Mouse (Mus musculus) MEL (cell line): ENCODE data around the gene Cct6b.

ENCODE experiments used
- CTCF ChIP-seq, 3 experiments: IDR thresholded peaks in 2 of 3; conservative IDR thresholded peaks in 1 of 3; 2 replicates each; pipeline ENCODE4 v1.5.1; 2011 to 2012; ENCODE audit warnings: low read length in 3 of 3, low read depth in 2 of 3, mild to moderate bottlenecking in 2 of 3, improper control_type of control experiment in 1 of 3, inconsistent platforms in 1 of 3, mixed read lengths in 1 of 3, moderate library complexity in 1 of 3; ENCODE audit not compliant: control insufficient read depth in 1 of 3, insufficient read depth in 1 of 3, poor library complexity in 1 of 3, severe bottlenecking in 1 of 3
- ETS1 ChIP-seq: IDR thresholded peaks from 2 replicates; pipeline ENCODE4 v1.6.1; 2012; ENCODE audit warnings: low read depth, mild to moderate bottlenecking, inconsistent platforms, low read length, improper control_type of control experiment, moderate library complexity
- GABPA ChIP-seq: IDR thresholded peaks from 2 replicates; pipeline ENCODE4 v1.6.1; 2012; ENCODE audit warnings: low read depth, mild to moderate bottlenecking, inconsistent platforms, low read length, improper control_type of control experiment, moderate library complexity
- GATA1 ChIP-seq: IDR thresholded peaks from 2 replicates; pipeline ENCODE4 v1.6.1; 2011; ENCODE audit warnings: low read depth, low read length, improper control_type of control experiment
- NELFE ChIP-seq: IDR thresholded peaks from 2 replicates; pipeline ENCODE4 v1.6.1; 2011; ENCODE audit warnings: low read depth, low read length, improper control_type of control experiment
- POLR2A ChIP-seq, 2 experiments: IDR thresholded peaks; 2 replicates each; pipeline ENCODE4 v1.6.1; 2011 to 2012; ENCODE audit warnings: low read length in 2 of 2, mild to moderate bottlenecking in 2 of 2, control low read depth in 1 of 2, improper control_type of control experiment in 1 of 2, low read depth in 1 of 2, moderate library complexity in 1 of 2; ENCODE audit not compliant: control insufficient read depth in 1 of 2, insufficient read depth in 1 of 2, poor library complexity in 1 of 2
- TCF12 ChIP-seq: IDR thresholded peaks from 2 replicates; pipeline ENCODE4 v1.6.1; 2014; ENCODE audit warnings: low read depth, mild to moderate bottlenecking, inconsistent platforms, low read length, improper control_type of control experiment, moderate library complexity
- ZC3H11A ChIP-seq: IDR thresholded peaks from 2 replicates; pipeline ENCODE4 v1.6.1; 2012; ENCODE audit warnings: low read depth, mild to moderate bottlenecking, inconsistent platforms, low read length, improper control_type of control experiment
- ZNF384 ChIP-seq: IDR thresholded peaks from 2 replicates; pipeline ENCODE4 v1.6.1; 2012; ENCODE audit warnings: low read depth, mild to moderate bottlenecking, inconsistent platforms, low read length, improper control_type of control experiment

GRCm38 (mm10) chr11:82780983-82781903, 17.1 kb upstream of the Cct6b start, which contains the start of gene Lig3:
- TF ChIP-seq GATA1 (no peak), CTCF (IDR thresholded peaks at IDR 0.05 in 2 of 3, conservative IDR thresholded peaks at IDR 0.05 in 1 of 3; ENCODE audit: control insufficient read depth in 1 of 3, insufficient read depth in 1 of 3, low read depth in 2 of 3, low read length in 3 of 3, poor library complexity in 1 of 3, severe bottlenecking in 1 of 3) (no peak), NELFE (peak; percentile 91), GABPA (no peak), POLR2A (IDR thresholded peaks at IDR 0.05; ENCODE audit: control insufficient read depth in 1 of 2, insufficient read depth in 1 of 2, low read depth in 1 of 2, low read length in 2 of 2, poor library complexity in 1 of 2) (peak; percentile 93), ETS1 (no peak), ZNF384 (no peak), ZC3H11A (no peak), TCF12 (peak; percentile 57)
